Mouse (Mus musculus): ENCODE measurements at regions not wholly inside any gene's neighbourhood (a gene's known extent, or its start where the extent isn't known, plus 50 kb on each side); places are given as distances from the start of the nearest gene placed in this dataset.
A peak's percentile ranks its signal among the peaks of the same experiment; 100 is the strongest.
"Not testable (repeated sequence)": the region's sequence is repeated elsewhere in the genome, so short reads cannot be mapped to it uniquely, and the experiment has no call there.

- peak; percentile 8 for DNase-seq
Observed at GRCm38 (mm10) chr17:58820588-58821195, 170.5 kb downstream of the Pdzph1 start.

DNA sequence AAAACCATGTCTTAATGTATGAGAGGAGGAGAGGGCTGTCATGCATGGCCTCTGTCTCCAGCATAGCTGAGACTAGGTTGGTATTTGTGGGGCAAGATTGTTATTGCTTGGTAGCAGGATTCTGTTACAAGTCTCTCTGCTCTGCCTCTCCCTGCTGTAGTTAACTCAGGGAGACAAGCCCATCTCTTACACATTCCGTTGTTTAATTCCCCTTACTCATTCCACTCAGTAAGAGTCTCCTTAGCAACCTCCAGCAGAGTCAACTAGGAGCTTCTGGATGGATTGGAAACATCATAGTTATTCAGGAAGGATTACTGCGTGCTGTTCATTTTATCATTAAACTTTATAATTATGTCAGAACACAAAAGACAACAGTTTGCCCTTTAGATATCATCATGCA, 171.8 kb downstream of the Pdzph1 start:
- DNase-seq, result no peak

DNA sequence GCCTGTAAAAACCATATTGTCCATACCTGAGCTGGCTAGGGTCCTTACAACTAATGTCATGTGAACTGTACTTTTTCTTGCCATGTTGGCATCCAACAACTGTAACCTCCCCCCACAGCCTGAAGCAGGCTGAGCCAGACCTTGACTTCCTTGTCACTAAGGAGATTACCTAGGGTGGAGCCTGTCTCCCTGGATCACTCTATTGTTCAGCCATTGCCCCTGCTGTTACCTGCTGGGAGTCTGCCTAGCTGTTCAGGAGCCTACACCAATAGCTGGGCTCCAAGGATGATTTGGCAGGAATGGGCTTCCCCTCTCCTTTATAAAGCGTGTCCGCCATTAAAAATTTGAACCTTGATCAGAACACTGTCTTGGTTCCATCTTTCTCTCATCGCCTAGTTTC, 215.7 kb downstream of the Pdzph1 start:
- not testable (repeated sequence) for DNase-seq

DNA sequence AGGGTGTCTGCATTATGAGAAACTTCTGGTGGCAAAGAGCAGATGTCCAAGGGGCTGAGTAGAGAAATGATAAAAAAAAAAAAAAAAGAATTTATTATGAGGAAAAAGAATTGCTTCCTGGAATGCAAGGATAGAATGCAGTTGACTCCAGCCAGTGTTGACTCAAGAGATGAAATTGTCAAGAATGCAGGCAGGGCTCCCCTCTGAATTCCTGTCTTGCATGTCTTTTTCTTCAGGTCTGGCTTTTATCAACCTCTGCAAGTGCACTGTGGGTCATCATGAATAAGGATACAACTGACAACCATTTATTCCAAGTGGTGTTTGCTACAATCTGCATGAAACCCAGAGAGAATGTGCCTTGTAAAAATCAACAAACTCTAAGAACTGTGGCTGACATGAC, 217.6 kb downstream of the Pdzph1 start:
- DNase-seq, result no peak

DNA sequence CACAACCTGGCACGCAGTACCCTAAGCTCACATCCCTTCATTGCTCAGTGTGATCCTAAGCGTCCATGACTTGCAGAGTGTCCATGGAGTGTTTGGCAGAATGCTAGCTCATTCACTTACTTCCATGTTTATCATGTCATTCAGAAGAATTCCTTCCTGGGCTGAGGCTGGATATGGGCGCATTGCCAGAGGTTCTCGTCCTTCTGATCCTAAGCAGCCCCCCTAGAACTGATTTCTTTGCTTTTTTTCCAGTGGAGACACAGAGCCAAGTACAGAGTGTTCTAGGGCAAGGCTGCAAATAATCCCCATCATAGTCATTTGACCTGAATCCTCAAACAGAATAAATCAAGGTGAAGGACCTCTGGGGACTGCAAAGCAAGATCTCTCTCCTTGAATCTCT, 226.0 kb downstream of the Pdzph1 start:
- DNase-seq, result no peak

DNA sequence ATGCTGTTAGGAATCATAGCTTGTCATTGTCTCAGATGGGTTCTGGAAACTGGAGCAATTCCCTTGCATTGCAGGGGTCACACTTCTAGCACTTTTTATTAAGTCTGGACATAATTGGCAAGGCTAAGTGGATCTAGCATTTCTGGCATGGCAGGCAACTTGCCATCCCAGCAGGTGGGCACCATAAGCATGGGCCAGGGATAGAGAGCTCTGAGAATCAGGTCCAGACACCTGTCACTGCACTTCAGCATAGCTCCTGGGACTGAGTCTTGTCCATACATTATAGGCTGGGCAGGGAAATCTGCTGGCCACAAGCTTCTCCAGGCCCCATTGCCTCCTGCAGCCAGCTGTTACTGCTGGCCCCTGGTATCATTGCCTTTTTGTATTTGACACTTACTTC, 242.2 kb downstream of the Pdzph1 start:
- DNase-seq, result no peak

GRCm38 (mm10) chr17:58748264-58748663, 242.9 kb downstream of the Pdzph1 start:
- DNase-seq, result peak; percentile 20

GRCm38 (mm10) chr17:58710748-58711478, 280.3 kb downstream of the Pdzph1 start:
- DNase-seq, result no peak

DNA sequence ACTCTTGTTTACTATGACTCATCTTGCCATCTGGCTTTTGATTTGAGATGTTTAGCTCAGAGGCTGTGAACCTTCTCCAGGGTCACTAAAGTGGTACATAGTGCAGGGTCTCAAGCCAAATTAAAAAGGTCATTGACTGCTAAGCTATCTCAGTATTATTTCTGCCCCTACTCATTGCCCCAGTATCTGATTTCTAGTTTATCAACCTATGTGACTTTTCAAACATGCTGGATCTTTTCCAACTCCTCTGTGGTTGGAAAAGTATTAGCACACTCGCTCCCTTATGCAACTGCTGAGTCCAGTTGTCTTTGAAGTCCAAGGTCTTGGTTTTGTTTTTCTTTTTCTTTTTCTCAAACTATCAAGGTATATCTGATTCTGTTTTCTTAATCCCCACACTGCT, 301.0 kb downstream of the Pdzph1 start:
- no peak for DNase-seq

DNA sequence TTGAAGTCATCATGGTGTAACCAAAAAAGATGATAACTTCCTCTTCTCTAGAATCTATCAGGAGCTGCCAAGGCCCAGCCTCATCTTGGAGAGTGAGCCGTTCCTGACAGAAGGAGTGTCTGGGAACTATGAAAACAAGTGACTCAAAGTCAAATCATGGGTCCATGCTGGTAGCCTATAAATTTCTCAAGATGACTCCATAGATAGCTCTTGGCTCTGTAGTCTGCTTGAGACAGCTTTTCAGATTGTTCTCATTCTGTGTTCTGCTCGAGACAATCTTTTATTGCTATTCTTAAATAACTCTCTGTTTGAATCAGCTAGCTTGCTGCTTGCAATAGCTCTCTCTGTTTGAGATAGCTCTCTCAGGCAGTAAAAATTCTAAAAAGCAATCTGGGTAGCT, 318.9 kb downstream of the Pdzph1 start:
- peak; percentile 8 for DNase-seq

- DNase-seq, result no peak
Observed at GRCm38 (mm10) chr17:58668036-58668435, 323.1 kb downstream of the Pdzph1 start.

DNA sequence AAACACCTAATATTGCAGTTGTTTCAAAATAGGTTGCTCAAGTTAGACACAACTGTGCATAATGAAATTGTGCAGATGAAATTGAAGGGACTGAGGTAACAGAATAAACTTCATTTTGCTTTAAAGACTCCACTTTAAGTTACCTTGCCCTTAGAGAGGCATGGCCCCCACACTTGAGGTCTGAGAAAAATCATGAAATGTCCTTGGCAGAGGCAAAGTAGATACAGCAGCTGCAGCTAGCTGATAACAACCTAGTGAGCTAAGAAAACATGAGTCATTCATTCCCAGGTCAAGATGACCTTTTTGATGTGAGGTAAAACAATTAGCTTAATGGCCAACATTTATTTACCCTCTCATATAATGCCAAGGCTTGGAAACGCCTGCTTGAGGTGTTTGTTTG, 347.4 kb downstream of the Pdzph1 start:
- no peak for DNase-seq

DNA sequence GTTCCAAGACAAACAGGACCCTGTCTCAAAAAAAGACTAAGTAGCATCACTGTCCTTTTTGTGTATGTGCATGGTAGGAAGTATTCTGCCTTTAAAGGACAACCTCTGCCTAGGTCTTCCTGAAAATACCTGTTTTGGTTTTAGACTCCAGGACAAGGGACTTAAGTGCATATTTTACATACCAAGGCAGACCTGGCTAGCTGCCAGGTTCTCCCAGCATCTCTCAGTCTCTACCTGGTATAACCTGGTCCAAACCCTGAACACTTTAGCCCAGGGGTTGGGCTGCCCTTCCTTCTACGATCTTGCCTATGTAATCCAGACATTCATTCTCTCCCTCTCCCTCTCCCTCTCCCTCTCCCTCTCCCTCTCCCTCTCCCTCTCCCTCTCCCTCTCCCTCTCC, 348.9 kb downstream of the Pdzph1 start:
- no peak for DNase-seq

- no peak for DNase-seq
Observed at GRCm38 (mm10) chr17:58598911-58599310, 392.3 kb downstream of the Pdzph1 start.

- no peak for DNase-seq
Observed at GRCm38 (mm10) chr17:58596661-58597060, 394.5 kb downstream of the Pdzph1 start.

GRCm38 (mm10) chr17:58587946-58588345, 403.2 kb downstream of the Pdzph1 start:
- DNase-seq, result no peak

DNA sequence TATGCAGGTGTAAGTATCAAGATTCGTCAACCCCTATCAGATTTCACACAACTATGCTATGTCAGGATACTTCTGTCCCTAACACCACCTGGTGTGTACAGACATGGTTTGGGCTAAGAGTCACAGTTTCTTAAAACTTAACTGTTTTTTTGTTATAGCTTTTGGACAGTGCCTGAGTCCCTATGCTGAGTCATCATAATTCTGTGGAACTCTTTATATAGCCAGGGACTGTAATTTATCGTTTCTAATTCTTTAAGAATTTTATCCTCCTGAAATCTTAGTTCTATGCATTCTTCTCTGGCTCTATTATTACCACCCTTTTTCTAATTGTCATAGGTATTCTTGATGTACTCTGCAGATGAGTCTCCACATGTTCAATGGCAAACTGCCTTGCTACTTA, 418.3 kb downstream of the Pdzph1 start:
- DNase-seq, result no peak

Data from layer of hippocampus, adult 9-11 months (tissue).